Mouse (Mus musculus): ENCODE measurements at regions not wholly inside any gene's neighbourhood (a gene's known extent, or its start where the extent isn't known, plus 50 kb on each side); places are given as distances from the start of the nearest gene placed in this dataset.
A peak's percentile ranks its signal among the peaks of the same experiment; 100 is the strongest.

GRCm38 (mm10) chr7:94305602-94306001 is 1225.9 kb downstream of the Fam181b start:
- Histone ChIP-seq H3K36me3 (replicated peaks) (no peaks in the 10 kb centered on the region), H3K9ac (no peak overlapping the region), H3K27ac (no peak overlapping the region), H3K4me3 (replicated peaks) (no peak overlapping the region), H3K4me1 (no peaks in the 10 kb centered on the region), H3K27me3 (no peaks in the 10 kb centered on the region), H3K9me3 (no peaks in the 10 kb centered on the region), H3K4me2 (no peak overlapping the region)
- 91% methylated on average over 1 of the region's 1 CpGs for WGBS
- no peak for ATAC-seq (ENCODE audit: low FRiP score)

- H3K9me3 ChIP-seq, result no peaks in the 10 kb centered on the region
- 87% methylated on average over 6 of the region's 6 CpGs for WGBS
- ATAC-seq (ENCODE audit: low FRiP score), result no peak
Observed at GRCm38 (mm10) chr7:94314983-94315642, 1235.4 kb downstream of the Fam181b start.

GRCm38 (mm10) chr7:94332601-94333000 is 1252.9 kb downstream of the Fam181b start:
- Histone ChIP-seq H3K9me3 (no peaks in the 10 kb centered on the region), H3K4me3 (replicated peaks) (no peak overlapping the region), H3K4me1 (peaks cover 3% of the 10 kb centered on the region; the same call in 1 of the 2 replicates), H3K9ac (no peak overlapping the region), H3K36me3 (replicated peaks) (no peaks in the 10 kb centered on the region), H3K27ac (no peak overlapping the region), H3K4me2 (no peak overlapping the region), H3K27me3 (no peaks in the 10 kb centered on the region)
- peak; percentile 49; the same call in 1 of the 2 replicates for ATAC-seq (ENCODE audit: low FRiP score)

More at GRCm38 (mm10) chr7:94314983-94315642, 1235.4 kb downstream of the Fam181b start:
- H3K9ac ChIP-seq, result no peak overlapping the region
- no peak overlapping the region for H3K27ac ChIP-seq
- no peaks in the 10 kb centered on the region for H3K36me3 ChIP-seq (replicated peaks)
- no peaks in the 10 kb centered on the region for H3K27me3 ChIP-seq
- H3K4me3 ChIP-seq (replicated peaks), result no peak overlapping the region
- no peak overlapping the region for H3K4me2 ChIP-seq
- no peaks in the 10 kb centered on the region for H3K4me1 ChIP-seq
